Mouse (Mus musculus) adrenal gland, postnatal 4 days (tissue): ENCODE data around the gene Etfb. TPM values are rescaled to one million over a fixed set of nuclear protein-coding genes. Genes with fewer than 3 reads are reported as not detected.

ENCODE experiments used
- DNase-seq, 2 experiments: peaks; one replicate each; pipeline ENCODE4 v3.0.0; 2021 to 2022; ENCODE audit warnings: low spot score in 2 of 2, mixed read lengths in 2 of 2
- microRNA-seq: library from miRNA; unstranded; fragments of <30 nt; microRNA quantifications from one replicate; pipeline ENCODE4 v1.2.0, GENCODE M21; 2021
- total RNA-seq, 2 experiments: library from RNA; stranded (reverse); gene quantifications; 2 replicates each; pipeline ENCODE4 v1.2.3; 2021

Etfb gene
- total RNA-seq, 2 experiments from 2014 or later, result 378 to 458 TPM

GRCm38 (mm10) chr7:43490861-43491260 is 47.0 kb downstream of the Etfb start:
- DNase-seq, result no peak

GRCm38 (mm10) chr7:43495343-43496021 is 51.6 kb downstream of the Etfb start:
- DNase-seq, result no peak

Small RNA genes lying within 50 kb of the gene (microRNA-seq; reads per million reads assigned to microRNA genes)
- not detected for gene Mir7051

Other genes with a start within 250 kb of the Etfb start
- gene Zfp715, start 130.8 kb upstream of the Etfb start, total RNA-seq, result 10 to 100 TPM; 19.0 to 19.5 TPM
- under 1 TPM in 1 of 2 experiments, not detected in 1; 0.17 TPM for gene Siglecf, start 92.7 kb upstream of the Etfb start, total RNA-seq
- under 1 TPM; 0.36 to 0.62 TPM for gene Siglecg, start 35.9 kb upstream of the Etfb start, total RNA-seq
- not detected for gene Lim2, start 16.4 kb upstream of the Etfb start, total RNA-seq
- under 1 TPM in 1 of 2 experiments, not detected in 1; 0.68 TPM for gene Nkg7, start 7.0 kb upstream of the Etfb start, total RNA-seq
- gene Cldnd2, start 3.3 kb upstream of the Etfb start, total RNA-seq, result not detected
- 1 to 10 TPM; 2.1 to 2.7 TPM for gene Gm45233, start within 50 bp of the Etfb start, total RNA-seq
- gene Vsig10l, start 19.1 kb downstream of the Etfb start, total RNA-seq, result 1 to 10 TPM; 7.0 to 7.2 TPM
- gene Iglon5, start 46.0 kb downstream of the Etfb start, total RNA-seq, result 1 to 10 TPM; 3.2 to 3.8 TPM
- gene 4931406B18Rik, start 61.9 kb downstream of the Etfb start, total RNA-seq, result not detected
- 1 to 10 TPM; 3.0 to 4.1 TPM for gene Cd33, start 100.3 kb downstream of the Etfb start, total RNA-seq
- 1 to 10 TPM; 3.4 TPM for gene Zfp658, start 118.2 kb downstream of the Etfb start, total RNA-seq
- gene Zfp719, start 135.5 kb downstream of the Etfb start, total RNA-seq, result 10 to 100 TPM; 17.6 to 18.9 TPM
- under 1 TPM; 0.22 to 0.28 TPM for gene Zfp819, start 163.1 kb downstream of the Etfb start, total RNA-seq
- gene Ceacam18, start 190.6 kb downstream of the Etfb start, total RNA-seq, result under 1 TPM in 1 of 2 experiments, not detected in 1; 0.14 TPM
- 1 to 10 TPM; 2.1 to 2.2 TPM for gene Siglece, start 216.1 kb downstream of the Etfb start, total RNA-seq
- 10 to 100 TPM; 12.0 to 12.6 TPM for gene Ctu1, start 227.9 kb downstream of the Etfb start, total RNA-seq
- gene Klk14, start 246.3 kb downstream of the Etfb start, total RNA-seq, result under 1 TPM in 1 of 2 experiments, not detected in 1; 0.31 TPM